Mouse (Mus musculus) embryonic facial prominence, embryonic 11.5 days (tissue): ENCODE measurements around the gene Syde2. TPM values are rescaled to one million over a fixed set of nuclear protein-coding genes. Genes with fewer than 3 reads are reported as not detected.
A peak's percentile ranks its signal among the peaks of the same experiment; 100 is the strongest.

Source experiments
- ATAC-seq: fragments of 200-750 bp; cut with Nextera tagmentation; replicated peaks from 2 replicates; pipeline ENCODE4 v1.8.0; 2017; ENCODE audit warnings: low read depth; ENCODE audit not compliant: insufficient number of reproducible peaks, low FRiP score, low TSS enrichment
- DNase-seq: peaks from one replicate; pipeline ENCODE4 v3.0.0-alpha.2; 2015; ENCODE audit warnings: low spot score
- H3K27ac ChIP-seq: fragments of 300-500 bp; sonication (generic); replicated peaks from 2 replicates; pipeline ENCODE4 v1.5.1; 2014; ENCODE audit warnings: mild to moderate bottlenecking, low read depth, low read length, control low read depth
- H3K27me3 ChIP-seq: fragments of 300-500 bp; sonication (generic); 2 replicates; pipeline ENCODE4 v1.6.1; 2014; ENCODE audit warnings: mild to moderate bottlenecking, low read length, moderate library complexity, mixed read lengths; ENCODE audit not compliant: control insufficient read depth, insufficient read depth
- H3K36me3 ChIP-seq: fragments of 300-500 bp; sonication (generic); replicated peaks from 2 replicates; pipeline ENCODE4 v1.6.1; 2014; ENCODE audit warnings: low read depth, mild to moderate bottlenecking, low read length, moderate library complexity, mixed read lengths; ENCODE audit not compliant: control insufficient read depth, insufficient read depth
- H3K4me1 ChIP-seq: fragments of 300-500 bp; sonication (generic); 2 replicates; pipeline ENCODE4 v1.6.1; 2014; ENCODE audit warnings: low read length, mixed read lengths; ENCODE audit not compliant: control insufficient read depth, insufficient read depth
- H3K4me2 ChIP-seq: fragments of 300-500 bp; sonication (generic); 2 replicates; pipeline ENCODE4 v1.6.1; 2014; ENCODE audit warnings: low read depth, mild to moderate bottlenecking, control low read depth, low read length, moderate library complexity
- H3K4me3 ChIP-seq: fragments of 300-500 bp; sonication (generic); 2 replicates; pipeline ENCODE4 v1.5.1; 2014; ENCODE audit warnings: low read depth, low read length, control low read depth
- H3K9ac ChIP-seq: fragments of 300-500 bp; sonication (generic); replicated peaks from 2 replicates; pipeline ENCODE4 v1.6.1; 2014; ENCODE audit warnings: mild to moderate bottlenecking, control low read depth, low read length
- H3K9me3 ChIP-seq: fragments of 300-500 bp; sonication (generic); replicated peaks from 2 replicates; pipeline ENCODE4 v1.6.1; 2016; ENCODE audit warnings: mild to moderate bottlenecking, low read length, inconsistent platforms, mixed read lengths; ENCODE audit not compliant: control insufficient read depth
- WGBS: fragments of 180-500 bp; shearing (Covaris S2); extraction: QIAGEN DNeasy Blood & Tissue Kit; methylation state at CpG from one replicate; pipeline ENCODE4 v1.1.7; 2014; 5-methylcytosine and 5-hydroxymethylcytosine counted together
- polyA plus RNA-seq: library from polyadenylated mRNA; unstranded; fragments of >200 nt; fragmentation: Nextera tagmentation; extraction: Ambion mirVana; gene quantifications from 2 replicates; pipeline ENCODE4 v1.2.1, GENCODE M21; 2014

The Syde2 gene
- polyA plus RNA-seq, 1 experiment from 2014 or later = 1.9 TPM

- no peaks in the 10 kb centered on the region for H3K9me3 ChIP-seq
- H3K9ac ChIP-seq = no peak overlapping the region
- ATAC-seq (no peak), DNase-seq (no peak)
- no peak overlapping the region for H3K4me2 ChIP-seq
- no peak overlapping the region for H3K4me3 ChIP-seq
- no peaks in the 10 kb centered on the region for H3K27me3 ChIP-seq
- no peak overlapping the region for H3K27ac ChIP-seq
- 0 out of 2 replicates have a peak, but pooled peaks cover 2% of the 10 kb centered on the region for H3K4me1 ChIP-seq
- no peaks in the 10 kb centered on the region for H3K36me3 ChIP-seq
- WGBS = 69% methylated on average over 6 of the region's 6 CpGs
Observed at GRCm38 (mm10) chr3:146053082-146053814, 65.6 kb downstream of the Syde2 start.

- ATAC-seq (no peak), DNase-seq (no peak)
- Histone ChIP-seq H3K9ac (no peak overlapping the region), H3K27ac (no peak overlapping the region), H3K4me1 (0 out of 2 replicates have a peak, but pooled peaks cover 2% of the 10 kb centered on the region), H3K36me3 (no peaks in the 10 kb centered on the region), H3K27me3 (no peaks in the 10 kb centered on the region), H3K4me2 (no peak overlapping the region), H3K4me3 (no peak overlapping the region), H3K9me3 (no peaks in the 10 kb centered on the region)
- 87% methylated on average over 2 of the region's 2 CpGs for WGBS
Observed at GRCm38 (mm10) chr3:146053873-146054272, 66.2 kb downstream of the Syde2 start.

GRCm38 (mm10) chr3:146057131-146057530 is 69.5 kb downstream of the Syde2 start:
- 80% methylated on average over 7 of the region's 7 CpGs for WGBS
- H3K4me2 ChIP-seq = no peak overlapping the region
- H3K9me3 ChIP-seq = no peaks in the 10 kb centered on the region
- H3K9ac ChIP-seq = no peak overlapping the region; the same call in 1 of the 2 replicates
- DNase-seq (no peak), ATAC-seq (no peak)
- H3K27ac ChIP-seq = no peak overlapping the region
- no peak overlapping the region for H3K4me3 ChIP-seq
- H3K27me3 ChIP-seq = no peaks in the 10 kb centered on the region
- no peaks in the 10 kb centered on the region for H3K36me3 ChIP-seq
- no peaks in the 10 kb centered on the region for H3K4me1 ChIP-seq

GRCm38 (mm10) chr3:146058263-146058662 is 70.6 kb downstream of the Syde2 start:
- no peak overlapping the region for H3K4me3 ChIP-seq
- no peaks in the 10 kb centered on the region for H3K4me1 ChIP-seq
- ATAC-seq = 0 out of 2 replicates have a peak, but pooled peaks have one; percentile 18
- no peak overlapping the region for H3K4me2 ChIP-seq
- H3K9ac ChIP-seq = no peak overlapping the region
- no peaks in the 10 kb centered on the region for H3K27me3 ChIP-seq
- DNase-seq = peak; percentile 77
- 19% methylated on average over 4 of the region's 4 CpGs for WGBS
- no peaks in the 10 kb centered on the region for H3K36me3 ChIP-seq
- H3K27ac ChIP-seq = no peak overlapping the region
- no peaks in the 10 kb centered on the region for H3K9me3 ChIP-seq

GRCm38 (mm10) chr3:146059356-146059926 is 71.8 kb downstream of the Syde2 start:
- H3K4me1 ChIP-seq = no peaks in the 10 kb centered on the region
- no peak overlapping the region for H3K4me2 ChIP-seq
- ATAC-seq (0 out of 2 replicates have a peak, but pooled peaks have one; percentile 23), DNase-seq (no peak)
- no peaks in the 10 kb centered on the region for H3K36me3 ChIP-seq
- H3K4me3 ChIP-seq = no peak overlapping the region
- WGBS = 78% methylated on average over 15 of the region's 15 CpGs
- H3K9me3 ChIP-seq = no peaks in the 10 kb centered on the region
- no peak overlapping the region for H3K9ac ChIP-seq
- no peak overlapping the region for H3K27ac ChIP-seq
- H3K27me3 ChIP-seq = no peaks in the 10 kb centered on the region

- Histone ChIP-seq H3K27ac (no peak overlapping the region), H3K27me3 (no peaks in the 10 kb centered on the region), H3K4me3 (no peak overlapping the region), H3K9ac (no peak overlapping the region), H3K36me3 (no peaks in the 10 kb centered on the region), H3K9me3 (no peaks in the 10 kb centered on the region), H3K4me1 (no peaks in the 10 kb centered on the region), H3K4me2 (no peak overlapping the region)
- WGBS = 88% methylated on average over 11 of the region's 11 CpGs
- ATAC-seq (no peak), DNase-seq (no peak)
Observed at GRCm38 (mm10) chr3:146063146-146063545, 75.5 kb downstream of the Syde2 start.

- H3K4me3 ChIP-seq = no peak overlapping the region
- H3K9me3 ChIP-seq = no peaks in the 10 kb centered on the region
- no peak overlapping the region for H3K4me2 ChIP-seq
- DNase-seq (no peak), ATAC-seq (no peak)
- WGBS = 76% methylated on average over 4 of the region's 4 CpGs
- no peak overlapping the region for H3K9ac ChIP-seq
- H3K27ac ChIP-seq = no peak overlapping the region
- H3K27me3 ChIP-seq = no peaks in the 10 kb centered on the region
- no peaks in the 10 kb centered on the region for H3K36me3 ChIP-seq
- H3K4me1 ChIP-seq = no peaks in the 10 kb centered on the region
Observed at GRCm38 (mm10) chr3:146069276-146069675, 81.6 kb downstream of the Syde2 start.
